Mouse (Mus musculus): ENCODE data around the gene Hmgb1.

Hmgb1 gene

GRCm38 (mm10) chr5:149190160-149190559 lies 5.9 kb upstream of the Hmgb1 start:
- no peak for DNase-seq (ENCODE audit: extremely low read depth, insufficient read length, low spot score)

GRCm38 (mm10) chr5:149185806-149186205 lies 1.5 kb upstream of the Hmgb1 start:
- no peak for DNase-seq (ENCODE audit: extremely low read depth, insufficient read length, low spot score)

- no peak for DNase-seq (ENCODE audit: extremely low read depth, insufficient read length, low spot score)
Observed at GRCm38 (mm10) chr5:149184844-149185186, 526 bp upstream of the Hmgb1 start.

- no peak for DNase-seq (ENCODE audit: extremely low read depth, insufficient read length, low spot score)
Observed at GRCm38 (mm10) chr5:149183721-149184103, 577 bp downstream of the Hmgb1 start.

- DNase-seq (ENCODE audit: extremely low read depth, insufficient read length, low spot score): no peak
Observed at GRCm38 (mm10) chr5:149183122-149183521, 1.2 kb downstream of the Hmgb1 start.

GRCm38 (mm10) chr5:149182186-149182870 lies 2.0 kb downstream of the Hmgb1 start:
- no peak for DNase-seq (ENCODE audit: extremely low read depth, insufficient read length, low spot score)

GRCm38 (mm10) chr5:149179826-149180225 lies 4.5 kb downstream of the Hmgb1 start:
- DNase-seq (ENCODE audit: extremely low read depth, insufficient read length, low spot score): no peak

GRCm38 (mm10) chr5:149178095-149178494 lies 6.2 kb downstream of the Hmgb1 start:
- no peak for DNase-seq (ENCODE audit: extremely low read depth, insufficient read length, low spot score)

GRCm38 (mm10) chr5:149175736-149176135 lies 8.6 kb downstream of the Hmgb1 start:
- DNase-seq (ENCODE audit: extremely low read depth, insufficient read length, low spot score): no peak

- no peak for DNase-seq (ENCODE audit: extremely low read depth, insufficient read length, low spot score)
Observed at GRCm38 (mm10) chr5:149174527-149174926, 9.8 kb downstream of the Hmgb1 start.

- DNase-seq (ENCODE audit: extremely low read depth, insufficient read length, low spot score): no peak
Observed at GRCm38 (mm10) chr5:149172246-149172645, 12.0 kb downstream of the Hmgb1 start.

- no peak for DNase-seq (ENCODE audit: extremely low read depth, insufficient read length, low spot score)
Observed at GRCm38 (mm10) chr5:149170841-149171588, 13.3 kb downstream of the Hmgb1 start.

GRCm38 (mm10) chr5:149168816-149169215 lies 15.5 kb downstream of the Hmgb1 start:
- no peak for DNase-seq (ENCODE audit: extremely low read depth, insufficient read length, low spot score)

- DNase-seq (ENCODE audit: extremely low read depth, insufficient read length, low spot score): no peak
Observed at GRCm38 (mm10) chr5:149168051-149168450, 16.2 kb downstream of the Hmgb1 start.

GRCm38 (mm10) chr5:149166011-149166410 lies 18.3 kb downstream of the Hmgb1 start:
- DNase-seq (ENCODE audit: extremely low read depth, insufficient read length, low spot score): no peak

- no peak for DNase-seq (ENCODE audit: extremely low read depth, insufficient read length, low spot score)
Observed at GRCm38 (mm10) chr5:149164881-149165280, 19.4 kb downstream of the Hmgb1 start.

GRCm38 (mm10) chr5:149162890-149163289 lies 21.4 kb downstream of the Hmgb1 start:
- peak; percentile 41 for DNase-seq (ENCODE audit: extremely low read depth, insufficient read length, low spot score)

- no peak for DNase-seq (ENCODE audit: extremely low read depth, insufficient read length, low spot score)
Observed at GRCm38 (mm10) chr5:149160469-149160868, 23.8 kb downstream of the Hmgb1 start.

GRCm38 (mm10) chr5:149159021-149159420 lies 25.3 kb downstream of the Hmgb1 start:
- no peak for DNase-seq (ENCODE audit: extremely low read depth, insufficient read length, low spot score)

- DNase-seq (ENCODE audit: extremely low read depth, insufficient read length, low spot score): no peak
Observed at GRCm38 (mm10) chr5:149156886-149157563, 27.3 kb downstream of the Hmgb1 start.

GRCm38 (mm10) chr5:149152774-149153155 lies 31.5 kb downstream of the Hmgb1 start:
- no peak for DNase-seq (ENCODE audit: extremely low read depth, insufficient read length, low spot score)
